Mouse (Mus musculus) liver, embryonic 14.5 days (tissue): ENCODE data around the gene Dis3l2. TPM values are rescaled to one million over a fixed set of nuclear protein-coding genes. Genes with fewer than 3 reads are reported as not detected.

ENCODE experiments used
- ATAC-seq: fragments of 200-750 bp; cut with Nextera tagmentation; 2 replicates; pipeline ENCODE4 v1.8.0; 2017; ENCODE audit warnings: moderate number of reproducible peaks, mild to moderate bottlenecking, moderate library complexity; ENCODE audit not compliant: insufficient read depth
- DNase-seq, 3 experiments: peaks; one replicate each; pipeline ENCODE4 v3.0.0-alpha.2; 2012 to 2013; ENCODE audit warnings: low read depth in 3 of 3, low spot score in 3 of 3
- H3K27ac ChIP-seq: fragments of 300-500 bp; sonication (generic); 2 replicates; pipeline ENCODE4 v1.5.1; 2014; ENCODE audit warnings: moderate library complexity, mild to moderate bottlenecking, control low read depth, inconsistent platforms
- H3K27me3 ChIP-seq: fragments of 300-500 bp; sonication (generic); 2 replicates; pipeline ENCODE4 v1.6.1; 2014; ENCODE audit warnings: mild to moderate bottlenecking, low read length, moderate library complexity; ENCODE audit not compliant: control insufficient read depth, insufficient read depth
- H3K36me3 ChIP-seq: fragments of 300-500 bp; sonication (generic); replicated peaks from 2 replicates; pipeline ENCODE4 v1.6.1; 2014; ENCODE audit warnings: low read depth; ENCODE audit not compliant: control insufficient read depth, insufficient read depth
- H3K4me1 ChIP-seq, 2 experiments: fragments of 200-500 bp in 1 of 2; fragments of 300-500 bp in 1 of 2; sonication (generic) in 1 of 2; replicated peaks; 2 replicates each; pipeline ENCODE4 v1.6.1; 2012 to 2014; ENCODE audit warnings: antibody characterized with exemption in 1 of 2, inconsistent platforms in 1 of 2, low read length in 1 of 2; ENCODE audit not compliant: control insufficient read depth in 2 of 2, insufficient read depth in 2 of 2
- H3K4me2 ChIP-seq: fragments of 300-500 bp; sonication (generic); 2 replicates; pipeline ENCODE4 v1.6.1; 2014; ENCODE audit warnings: low read depth, mild to moderate bottlenecking, control low read depth, moderate library complexity
- H3K4me3 ChIP-seq, 2 experiments: fragments of 200-500 bp in 1 of 2; fragments of 300-500 bp in 1 of 2; sonication (generic) in 1 of 2; 2 replicates each; pipeline ENCODE4 v1.5.1; 2012 to 2014; ENCODE audit warnings: low read depth in 2 of 2, low read length in 2 of 2, mild to moderate bottlenecking in 2 of 2, control low read depth in 1 of 2, inconsistent platforms in 1 of 2, moderate library complexity in 1 of 2; ENCODE audit not compliant: insufficient read depth in 1 of 2
- H3K9ac ChIP-seq: fragments of 300-500 bp; sonication (generic); replicated peaks from 2 replicates; pipeline ENCODE4 v1.6.1; 2014; ENCODE audit warnings: mild to moderate bottlenecking, control low read depth, moderate library complexity
- H3K9me3 ChIP-seq: fragments of 300-500 bp; sonication (generic); 2 replicates; pipeline ENCODE4 v1.6.1; 2016; ENCODE audit warnings: low read length, mixed read lengths; ENCODE audit not compliant: control insufficient read depth
- CTCF ChIP-seq: IDR thresholded peaks from 2 replicates; pipeline ENCODE4 v1.5.1; 2016; ENCODE audit warnings: antibody characterized with exemption, low read depth, control low read depth
- EP300 ChIP-seq: IDR thresholded peaks from 2 replicates; pipeline ENCODE4 v1.6.1; 2016; ENCODE audit warnings: antibody characterized with exemption, low read depth
- WGBS: fragments of 180-500 bp; shearing (Covaris S2); extraction: QIAGEN DNeasy Blood & Tissue Kit; methylation state at CpG from one replicate; pipeline ENCODE4 v1.1.7; 2014; ENCODE audit not compliant: insufficient replicate concordance; 5-methylcytosine and 5-hydroxymethylcytosine counted together
- polyA plus RNA-seq, 2 experiments: library from polyadenylated mRNA; depleted of rRNA in 1 of 2; stranded (reverse) in 1 of 2; unstranded in 1 of 2; fragments of >200 nt; fragmentation: Nextera tagmentation in 1 of 2; extraction: Ambion mirVana in 1 of 2; gene quantifications; 2 replicates each; pipeline versions ENCODE4 v1.2.1 to v1.2.3; 2012 to 2014

The Dis3l2 gene
- polyA plus RNA-seq, 2 experiments, result 6.0 to 7.1 TPM

DNA sequence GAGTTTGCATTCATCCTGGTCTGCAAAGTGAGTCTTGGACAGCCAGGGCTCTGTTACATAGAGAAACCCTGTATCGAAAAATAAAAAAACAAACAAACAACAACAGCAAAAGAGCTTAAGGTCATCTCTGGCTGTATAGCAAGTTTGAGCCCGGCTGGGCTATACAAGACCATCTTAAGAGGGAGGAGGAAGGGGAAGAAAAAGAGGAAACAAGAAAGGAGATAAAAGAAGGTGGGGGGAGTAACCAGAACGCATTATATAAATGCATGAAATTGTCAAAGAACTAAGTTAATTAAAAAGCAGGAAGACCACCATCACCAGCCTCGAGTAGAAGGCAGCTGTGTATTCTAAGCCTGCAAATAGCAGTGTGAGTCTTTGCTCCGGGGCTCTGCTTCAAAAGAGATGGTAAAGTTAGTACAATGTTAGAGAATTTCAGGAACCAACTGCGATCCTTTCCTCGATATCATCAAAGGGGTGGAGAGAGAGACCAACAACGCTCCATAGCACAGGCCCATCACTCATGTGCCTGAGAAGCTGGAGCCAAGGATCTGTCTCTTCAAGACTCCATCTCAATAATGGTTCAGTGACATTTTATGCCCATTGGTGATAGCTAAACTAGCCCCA, 355.5 kb downstream of the Dis3l2 start:
- Histone ChIP-seq H3K9me3 (no peaks in the 10 kb centered on the region), H3K4me1 (no peaks in the 10 kb centered on the region), H3K27me3 (no peaks in the 10 kb centered on the region), H3K9ac (no peak overlapping the region), H3K4me3 (no peak overlapping the region), H3K36me3 (no peaks in the 10 kb centered on the region), H3K4me2 (no peak overlapping the region), H3K27ac (no peak overlapping the region)
- ATAC-seq, result no peak
- TF ChIP-seq EP300 (no peak), CTCF (no peak)
- DNase-seq, result no peak
- 40% methylated on average over 8 of the region's 8 CpGs for WGBS

DNA sequence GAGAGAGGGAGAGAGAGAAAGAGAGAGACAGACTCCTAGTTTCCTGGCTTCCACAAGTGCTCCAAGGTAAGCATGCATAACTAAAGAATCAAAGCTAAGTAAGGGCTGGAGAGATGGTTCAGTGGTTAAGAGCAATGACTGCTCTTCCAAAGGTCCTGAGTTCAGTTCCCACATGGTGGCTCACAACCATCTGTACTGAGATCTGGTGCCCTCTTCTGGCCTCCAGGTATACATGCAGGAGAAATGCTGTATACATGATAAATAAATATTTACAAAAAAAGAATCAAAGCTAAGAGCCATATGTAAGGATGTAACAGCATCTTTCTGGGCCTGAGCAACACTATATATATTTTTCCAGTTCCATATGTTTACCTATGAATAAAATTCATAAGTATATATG, 357.3 kb downstream of the Dis3l2 start:
- H3K4me3 ChIP-seq, result no peak overlapping the region
- H3K4me2 ChIP-seq, result no peak overlapping the region
- no peaks in the 10 kb centered on the region for H3K36me3 ChIP-seq
- H3K9ac ChIP-seq, result no peak overlapping the region
- TF ChIP-seq EP300 (no peak), CTCF (peak; percentile 40)
- ATAC-seq (no peak), DNase-seq (no peak)
- no peak overlapping the region for H3K27ac ChIP-seq
- H3K9me3 ChIP-seq, result no peaks in the 10 kb centered on the region
- H3K4me1 ChIP-seq, result 0 out of 4 replicates have a peak, but pooled peaks cover 0 to 1% of the 10 kb centered on the region in 2 experiments
- no peaks in the 10 kb centered on the region for H3K27me3 ChIP-seq

DNA sequence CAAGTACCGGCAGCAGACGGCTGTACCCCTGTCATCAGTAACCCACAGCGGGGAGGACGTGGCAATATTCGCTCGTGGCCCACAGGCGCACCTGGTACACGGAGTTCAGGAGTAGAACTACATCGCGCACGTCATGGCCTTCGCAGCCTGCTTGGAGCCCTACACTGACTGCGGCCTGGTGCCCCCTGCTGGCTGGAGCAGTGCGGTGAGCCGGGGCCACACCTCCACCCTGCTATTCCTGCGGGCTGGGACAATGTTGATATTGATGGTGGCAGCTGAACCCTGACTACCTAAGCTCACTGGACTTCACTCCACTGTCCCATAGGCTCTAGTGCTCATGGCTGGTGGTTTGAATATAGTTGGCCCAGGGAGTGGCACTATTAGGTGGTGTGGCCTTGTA, 367.1 kb downstream of the Dis3l2 start:
- H3K36me3 ChIP-seq, result no peaks in the 10 kb centered on the region
- 40% methylated on average over 16 of the region's 16 CpGs for WGBS
- TF ChIP-seq CTCF (peak; percentile 90), EP300 (no peak)
- no peak overlapping the region for H3K9ac ChIP-seq
- DNase-seq, result peak in 2 of 3 experiments; percentile 9
- no peak overlapping the region for H3K4me3 ChIP-seq
- no peaks in the 10 kb centered on the region for H3K4me1 ChIP-seq
- no peak overlapping the region for H3K27ac ChIP-seq
- 0 out of 2 replicates have a peak, but pooled peaks have one; percentile 26 for ATAC-seq
- H3K9me3 ChIP-seq, result no peaks in the 10 kb centered on the region
- no peak overlapping the region for H3K4me2 ChIP-seq
- H3K27me3 ChIP-seq, result no peaks in the 10 kb centered on the region

DNA sequence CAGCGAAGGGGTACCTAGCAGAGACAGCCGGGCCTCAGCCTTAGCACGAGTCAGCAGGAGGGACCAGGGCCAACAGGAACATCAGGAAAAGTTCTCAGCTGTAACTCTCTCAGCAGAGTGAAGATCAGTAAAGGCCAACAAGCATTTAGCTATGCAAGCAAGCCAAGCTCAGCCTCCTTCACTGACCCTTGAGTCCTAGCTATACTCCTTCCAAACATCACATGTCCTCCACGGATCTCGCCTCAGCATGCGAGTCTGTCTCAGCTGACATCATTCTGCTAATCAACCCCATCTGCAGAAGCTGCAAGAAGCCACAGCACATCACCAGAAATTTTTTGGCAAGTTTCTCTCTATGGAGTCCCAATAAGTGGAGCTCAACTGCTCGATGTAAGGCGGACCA, 370.2 kb downstream of the Dis3l2 start:
- H3K36me3 ChIP-seq, result no peaks in the 10 kb centered on the region
- H3K4me2 ChIP-seq, result no peak overlapping the region
- ATAC-seq, result no peak
- TF ChIP-seq CTCF (no peak), EP300 (no peak)
- no peaks in the 10 kb centered on the region for H3K9me3 ChIP-seq
- DNase-seq, result no peak
- no peak overlapping the region for H3K27ac ChIP-seq
- no peaks in the 10 kb centered on the region for H3K4me1 ChIP-seq
- no peak overlapping the region for H3K4me3 ChIP-seq
- no peaks in the 10 kb centered on the region for H3K27me3 ChIP-seq
- 65% methylated on average over 8 of the region's 8 CpGs for WGBS
- H3K9ac ChIP-seq, result no peak overlapping the region

DNA sequence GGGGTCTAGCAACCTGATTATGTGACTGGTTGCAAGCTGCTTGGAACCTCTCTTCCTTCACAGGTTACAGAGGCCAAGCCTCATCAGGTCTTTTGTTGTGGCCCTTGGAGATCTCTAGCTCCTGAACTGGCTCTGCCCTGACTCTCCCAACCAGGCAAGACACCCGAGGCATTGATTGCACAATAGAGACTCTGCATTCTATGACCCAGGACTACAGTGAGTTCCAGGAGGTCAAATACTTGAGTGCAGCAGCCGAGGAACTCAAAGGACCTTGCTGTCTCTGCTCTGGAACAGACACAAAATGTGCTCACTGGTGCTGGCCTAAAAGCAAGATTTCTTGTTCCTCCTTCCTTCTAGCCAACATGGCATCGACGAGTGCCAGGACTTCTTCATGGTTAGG, 382.6 kb downstream of the Dis3l2 start:
- Histone ChIP-seq H3K27me3 (no peaks in the 10 kb centered on the region), H3K36me3 (no peaks in the 10 kb centered on the region), H3K4me3 (no peak overlapping the region), H3K4me1 (no peaks in the 10 kb centered on the region), H3K9me3 (no peaks in the 10 kb centered on the region), H3K9ac (no peak overlapping the region), H3K27ac (no peak overlapping the region), H3K4me2 (no peak overlapping the region)
- WGBS, result 62% methylated on average over 4 of the region's 4 CpGs
- DNase-seq, result no peak
- ATAC-seq, result no peak
- TF ChIP-seq EP300 (no peak), CTCF (no peak)
